Mouse (Mus musculus) granulocyte monocyte progenitor cell, adult 5-6 weeks (primary cell): ENCODE data around the gene Aqp6. TPM values are rescaled to one million over a fixed set of nuclear protein-coding genes. Genes with fewer than 3 reads are reported as not detected.

Experiments
- ATAC-seq: replicated peaks from 2 replicates; pipeline ENCODE4 v1.8.0; 2016; ENCODE audit warnings: mild to moderate bottlenecking, moderate TSS enrichment, inconsistent platforms; ENCODE audit not compliant: poor library complexity, severe bottlenecking
- total RNA-seq, 2 experiments: library from RNA; stranded (forward) in 1 of 2; stranded (reverse) in 1 of 2; fragments of 200-712, 200-1000 nt in 1 of 2; fragments of >200 nt in 1 of 2; fragmentation: Nextera tagmentation in 1 of 2; gene quantifications; 2 replicates each; pipeline ENCODE4 v1.2.3; 2014 to 2017

Gene Aqp6
- total RNA-seq, 2 experiments from 2014 or later: not detected

DNA sequence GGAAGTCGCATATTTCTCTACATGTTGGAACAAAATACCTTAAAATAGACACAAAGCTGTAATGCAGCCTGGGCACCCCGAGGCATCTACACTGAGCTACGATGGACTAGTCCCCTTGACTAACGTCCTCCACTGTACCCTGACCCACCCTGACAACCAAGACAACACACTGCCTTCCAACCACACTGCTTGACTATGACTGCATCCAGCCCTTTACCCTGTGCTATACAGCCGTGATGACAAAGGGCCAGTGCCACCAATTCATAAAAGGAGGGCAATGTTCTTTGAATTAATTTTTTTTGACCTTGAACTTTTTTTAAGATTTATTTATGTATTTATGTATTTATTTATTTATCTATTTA is 36.9 kb downstream of the Aqp6 start:
- no peak for ATAC-seq

- peak; percentile 99 for ATAC-seq
Observed at GRCm38 (mm10) chr15:99642622-99643021, 41.4 kb downstream of the Aqp6 start.

DNA sequence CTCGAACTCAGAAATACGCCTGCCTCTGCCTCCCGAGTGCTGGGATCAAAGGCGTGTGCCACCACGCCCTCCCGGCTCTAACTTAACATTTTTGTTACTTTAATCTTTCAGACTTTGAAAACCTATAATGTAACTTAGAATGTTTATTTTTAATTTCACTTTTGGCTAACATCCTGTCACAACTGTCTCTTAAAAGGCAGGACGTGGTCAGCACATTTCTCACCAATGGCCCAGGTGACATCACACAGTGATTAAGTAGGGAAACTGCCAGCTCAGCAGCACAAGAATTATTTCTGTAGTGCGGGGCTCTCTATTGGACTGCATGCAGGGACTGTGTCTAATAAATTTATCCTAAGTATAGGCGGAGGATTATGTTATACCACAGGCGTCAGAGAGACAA is 42.6 kb downstream of the Aqp6 start:
- ATAC-seq: no peak

DNA sequence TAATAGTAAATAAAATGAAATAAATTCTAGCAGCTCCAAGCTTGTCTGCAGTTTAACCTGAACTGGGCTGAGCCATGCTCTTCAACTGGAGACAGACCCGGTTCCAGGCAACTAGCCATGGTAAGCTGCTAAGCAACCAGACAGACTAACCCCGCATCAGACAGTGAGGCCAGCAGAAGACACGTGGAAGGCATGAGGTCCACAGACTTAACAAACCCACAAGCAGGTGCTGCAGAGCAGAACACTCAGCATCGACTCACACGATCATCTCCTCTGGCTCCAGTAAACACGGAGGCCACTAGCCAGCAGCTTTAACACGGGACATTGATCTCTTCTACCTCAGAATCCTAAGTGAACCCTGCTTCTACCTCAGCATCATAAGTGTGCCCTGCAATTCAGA is 43.6 kb downstream of the Aqp6 start:
- ATAC-seq: no peak

- ATAC-seq: no peak
Observed at GRCm38 (mm10) chr15:99648326-99648725, 47.1 kb downstream of the Aqp6 start.

DNA sequence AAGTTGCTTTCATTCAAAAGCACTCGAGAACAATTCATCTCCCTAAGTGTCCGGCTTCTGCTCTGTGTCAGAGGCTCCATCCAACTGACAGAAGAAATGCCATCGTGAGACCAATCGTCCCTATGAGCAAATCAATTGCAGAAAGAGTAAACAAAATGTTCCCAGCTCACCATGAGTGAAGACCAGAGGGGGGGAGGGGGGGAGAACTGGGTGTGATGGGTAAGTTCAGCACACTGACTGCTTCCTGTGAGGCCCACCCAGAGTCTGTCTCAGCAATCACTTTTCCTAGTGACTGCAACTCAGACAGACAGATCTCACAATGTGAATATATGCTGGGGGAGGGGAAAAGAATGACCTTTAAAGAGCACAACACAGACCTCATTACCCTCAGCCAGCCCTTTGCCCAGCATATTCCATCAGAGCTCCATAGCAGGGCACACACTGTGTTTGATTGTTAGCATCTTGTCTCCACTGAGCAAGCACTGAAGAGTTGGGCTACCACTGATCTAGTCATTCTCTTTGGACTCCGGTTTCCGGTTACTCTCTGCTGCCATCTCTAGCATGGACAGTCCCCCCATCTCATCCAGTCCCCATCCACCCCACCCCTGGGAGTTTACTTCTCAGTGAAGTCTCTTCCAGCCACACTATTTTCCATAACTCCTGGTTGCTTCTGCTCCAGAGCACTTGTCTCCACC is 48.0 kb downstream of the Aqp6 start:
- ATAC-seq: no peak

DNA sequence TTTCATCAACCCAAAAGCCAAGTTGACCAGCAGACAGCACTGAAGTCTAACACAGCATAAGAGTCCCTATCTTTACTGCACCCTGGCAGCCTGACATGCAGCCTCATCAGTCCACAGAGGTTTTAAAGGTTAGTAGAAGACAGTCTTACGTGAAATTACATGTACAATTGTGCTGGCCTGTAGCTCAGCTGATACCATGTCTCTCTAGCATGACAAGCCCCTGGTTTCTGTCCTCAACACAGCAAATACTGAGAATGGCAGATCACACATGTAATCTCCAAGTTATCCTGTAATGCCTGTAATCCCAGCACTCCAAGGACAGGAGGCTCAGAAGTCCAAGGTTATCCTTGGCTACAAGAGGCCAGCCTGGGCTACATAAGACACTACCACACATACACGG is 49.1 kb downstream of the Aqp6 start:
- no peak for ATAC-seq

GRCm38 (mm10) chr15:99651163-99651872 is 50.1 kb downstream of the Aqp6 start, which contains the start of gene Racgap1:
Gene Racgap1 (minus strand): TSS chr15:99651656.
- peak; percentile 94 for ATAC-seq

DNA sequence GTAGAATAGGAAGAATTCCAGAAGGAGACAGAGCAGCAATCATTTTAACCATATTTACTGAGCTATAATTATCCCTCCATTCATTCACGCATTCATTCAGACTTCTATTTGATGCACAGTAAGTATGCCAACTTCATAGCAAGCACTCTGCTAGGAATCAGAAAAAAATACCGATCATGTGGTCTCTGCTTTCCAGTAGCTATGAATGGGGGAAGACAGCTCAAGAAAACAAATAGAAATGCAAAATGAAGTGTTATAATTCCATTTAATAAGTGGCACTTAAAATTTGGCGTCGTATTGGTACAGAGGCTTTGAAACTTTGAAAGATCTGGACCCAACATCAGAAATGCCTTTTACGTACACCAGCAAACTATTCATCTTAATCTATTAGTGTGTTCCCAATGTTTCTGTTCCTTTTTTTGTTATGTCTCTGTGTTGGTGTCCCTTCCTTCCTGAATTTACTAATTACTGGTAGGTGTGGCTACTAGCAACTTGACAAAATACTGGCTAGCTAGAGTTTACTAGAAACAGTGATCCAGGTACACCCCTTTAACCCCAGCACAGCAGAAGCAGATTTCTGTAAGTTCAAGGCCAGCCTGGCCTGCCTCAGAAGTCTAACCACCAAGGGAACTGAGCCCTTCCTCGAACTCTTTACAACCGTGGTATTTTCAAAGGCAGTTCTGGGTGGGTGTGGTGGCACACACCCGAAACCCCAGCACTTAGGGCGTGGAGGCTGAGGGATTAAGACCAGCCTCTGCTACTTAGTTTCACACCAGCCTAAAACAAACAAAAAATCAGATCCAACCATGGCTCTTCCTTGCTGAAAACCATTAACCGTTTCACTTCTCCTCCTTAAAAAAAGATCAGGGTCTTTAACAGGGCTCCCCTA is 51.0 kb downstream of the Aqp6 start:
- peak; percentile 43 for ATAC-seq

GRCm38 (mm10) chr15:99653291-99653690 is 52.1 kb downstream of the Aqp6 start:
- no peak for ATAC-seq

DNA sequence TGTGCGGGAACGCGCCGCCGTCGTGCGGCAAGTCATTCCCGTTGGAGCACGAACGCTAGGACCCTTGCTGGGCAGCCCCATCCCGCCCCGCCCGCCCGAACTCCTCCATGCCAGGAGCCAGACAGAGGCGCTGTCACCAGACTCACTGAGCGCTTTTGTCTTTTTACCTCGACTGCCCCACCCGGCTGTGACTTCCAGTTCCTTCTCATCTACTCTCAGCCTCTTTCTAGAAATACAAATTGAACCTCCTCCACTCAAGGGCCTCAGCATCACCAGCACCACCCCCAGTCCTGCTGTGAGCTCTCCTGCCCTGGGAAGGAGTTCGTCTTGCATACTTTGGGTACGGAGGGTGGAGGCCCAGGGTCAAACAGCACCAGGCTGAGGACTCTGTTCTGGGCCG is 52.7 kb downstream of the Aqp6 start:
- ATAC-seq: no peak

Other genes starting within 250 kb of the Aqp6 start
- 18.0 and 22.5 TPM in 2 replicates for gene Fmnl3, start 230.9 kb upstream of the Aqp6 start, total RNA-seq (2014; fragmentation: Nextera tagmentation)
- 20.7 and 23.8 TPM in 2 replicates for gene Fmnl3, start 230.9 kb upstream of the Aqp6 start, total RNA-seq (2017)
- 383 and 409 TPM in 2 replicates for gene Tmbim6, start 208.5 kb upstream of the Aqp6 start, total RNA-seq (2014; fragmentation: Nextera tagmentation)
- 163 and 164 TPM in 2 replicates for gene Tmbim6, start 208.5 kb upstream of the Aqp6 start, total RNA-seq (2017)
- gene Nckap5l, start 143.7 kb upstream of the Aqp6 start, total RNA-seq (2014; fragmentation: Nextera tagmentation): 5.0 and 13.4 TPM in 2 replicates
- 0.26 and 7.5 TPM in 2 replicates for gene Nckap5l, start 143.7 kb upstream of the Aqp6 start, total RNA-seq (2017)
- 3.1 and 3.6 TPM in 2 replicates for gene Bcdin3d, start 126.7 kb upstream of the Aqp6 start, total RNA-seq (2014; fragmentation: Nextera tagmentation)
- gene Bcdin3d, start 126.7 kb upstream of the Aqp6 start, total RNA-seq (2017): 2.9 and 4.2 TPM in 2 replicates
- not detected in 2 replicates for gene Faim2, start 73.2 kb upstream of the Aqp6 start, total RNA-seq (2014; fragmentation: Nextera tagmentation)
- gene Faim2, start 73.2 kb upstream of the Aqp6 start, total RNA-seq (2017): 0.17 TPM in 1 of 2 replicates, not detected in the other
- gene Aqp2, start 22.3 kb upstream of the Aqp6 start, total RNA-seq (2014; fragmentation: Nextera tagmentation): not detected in 2 replicates
- not detected in 2 replicates for gene Aqp2, start 22.3 kb upstream of the Aqp6 start, total RNA-seq (2017)
- not detected in 2 replicates for gene Aqp5, start 10.6 kb upstream of the Aqp6 start, total RNA-seq (2014; fragmentation: Nextera tagmentation)
- not detected in 2 replicates for gene Aqp5, start 10.6 kb upstream of the Aqp6 start, total RNA-seq (2017)
- 47.0 and 75.5 TPM in 2 replicates for gene Racgap1, start 50.3 kb downstream of the Aqp6 start, total RNA-seq (2014; fragmentation: Nextera tagmentation)
- 76.4 and 80.0 TPM in 2 replicates for gene Racgap1, start 50.3 kb downstream of the Aqp6 start, total RNA-seq (2017)
- gene Asic1, start 69.0 kb downstream of the Aqp6 start, total RNA-seq (2014; fragmentation: Nextera tagmentation): not detected in 2 replicates
- gene Asic1, start 69.0 kb downstream of the Aqp6 start, total RNA-seq (2017): not detected in 2 replicates
- gene Smarcd1, start 100.7 kb downstream of the Aqp6 start, total RNA-seq (2014; fragmentation: Nextera tagmentation): 29.8 and 34.7 TPM in 2 replicates
- 16.3 and 28.0 TPM in 2 replicates for gene Smarcd1, start 100.7 kb downstream of the Aqp6 start, total RNA-seq (2017)
- gene Gm17349, start 104.1 kb downstream of the Aqp6 start, total RNA-seq (2014; fragmentation: Nextera tagmentation): not detected in 2 replicates
- not detected in 2 replicates for gene Gm17349, start 104.1 kb downstream of the Aqp6 start, total RNA-seq (2017)
- gene Gpd1, start 116.1 kb downstream of the Aqp6 start, total RNA-seq (2014; fragmentation: Nextera tagmentation): 0.68 and 0.86 TPM in 2 replicates
- gene Gpd1, start 116.1 kb downstream of the Aqp6 start, total RNA-seq (2017): 0.10 and 0.34 TPM in 2 replicates
- 57.0 and 57.1 TPM in 2 replicates for gene Cox14, start 124.2 kb downstream of the Aqp6 start, total RNA-seq (2014; fragmentation: Nextera tagmentation)
- gene Cox14, start 124.2 kb downstream of the Aqp6 start, total RNA-seq (2017): 38.9 and 47.3 TPM in 2 replicates
- gene Cers5, start 171.5 kb downstream of the Aqp6 start, total RNA-seq (2014; fragmentation: Nextera tagmentation): 34.8 and 58.3 TPM in 2 replicates
- 17.9 and 24.5 TPM in 2 replicates for gene Cers5, start 171.5 kb downstream of the Aqp6 start, total RNA-seq (2017)